Mouse (Mus musculus): ENCODE measurements around the gene Scyl1. TPM values are rescaled to one million over a fixed set of nuclear protein-coding genes. Genes with fewer than 3 reads are reported as not detected.

Scyl1 gene
- total RNA-seq, 2 experiments from 2014 or later, result 103 to 107 TPM

- peak; percentile 51 to 69 for DNase-seq
Observed at GRCm38 (mm10) chr19:5742241-5742641, 29.0 kb downstream of the Scyl1 start.

- peak; percentile 86 to 90 for DNase-seq
Observed at GRCm38 (mm10) chr19:5741641-5742240, 29.5 kb downstream of the Scyl1 start.

GRCm38 (mm10) chr19:5740320-5741317 is 30.6 kb downstream of the Scyl1 start, which contains the start of gene Ltbp3:
Ltbp3 (plus strand) TSS chr19:5740904.
- peak; percentile 81 to 84 for DNase-seq

GRCm38 (mm10) chr19:5739446-5739845 is 31.8 kb downstream of the Scyl1 start:
- no peak for DNase-seq

- no peak for DNase-seq
Observed at GRCm38 (mm10) chr19:5734325-5734724, 36.9 kb downstream of the Scyl1 start.

GRCm38 (mm10) chr19:5731264-5731978 is 39.8 kb downstream of the Scyl1 start:
- DNase-seq, result peak; percentile 95 to 96

- peak; percentile 47 to 51 for DNase-seq
Observed at GRCm38 (mm10) chr19:5730314-5731186, 40.7 kb downstream of the Scyl1 start.

GRCm38 (mm10) chr19:5729444-5729815 is 41.8 kb downstream of the Scyl1 start, which contains the start of gene Fam89b:
Fam89b (minus strand) TSS chr19:5729653.
- peak; percentile 93 to 97 for DNase-seq

GRCm38 (mm10) chr19:5728631-5729443 is 42.4 kb downstream of the Scyl1 start:
- peak; percentile 71 to 72 for DNase-seq

- peak; percentile 88 to 92 for DNase-seq
Observed at GRCm38 (mm10) chr19:5727701-5728100, 43.5 kb downstream of the Scyl1 start.

GRCm38 (mm10) chr19:5726961-5727578 is 44.1 kb downstream of the Scyl1 start:
- no peak for DNase-seq

- peak; percentile 85 to 92 for DNase-seq
Observed at GRCm38 (mm10) chr19:5725767-5726515, 45.3 kb downstream of the Scyl1 start, which contains the start of gene Ehbp1l1. Ehbp1l1 (minus strand) TSS chr19:5726317.

- peak; percentile 39 to 43 for DNase-seq
Observed at GRCm38 (mm10) chr19:5725029-5725707, 46.1 kb downstream of the Scyl1 start.

- peak; percentile 85 to 90 for DNase-seq
Observed at GRCm38 (mm10) chr19:5724549-5724941, 46.7 kb downstream of the Scyl1 start.

- no peak for DNase-seq
Observed at GRCm38 (mm10) chr19:5723934-5724548, 47.2 kb downstream of the Scyl1 start.

GRCm38 (mm10) chr19:5722848-5723425 is 48.3 kb downstream of the Scyl1 start:
- DNase-seq, result no peak

GRCm38 (mm10) chr19:5721233-5721632 is 50.0 kb downstream of the Scyl1 start:
- DNase-seq, result no peak

GRCm38 (mm10) chr19:5716955-5717354 is 54.3 kb downstream of the Scyl1 start:
- DNase-seq, result peak in 1 of 2 experiments; percentile 35

All from adrenal gland, postnatal 36 days (tissue).